Mouse (Mus musculus) megakaryocyte progenitor cell, adult 5-6 weeks (primary cell): Measurements from ENCODE around the gene March2. TPM values are rescaled to one million over a fixed set of nuclear protein-coding genes. Genes with fewer than 3 reads are reported as not detected.
A peak's percentile ranks its signal among the peaks of the same experiment; 100 is the strongest.
"Not testable (repeated sequence)": the region's sequence is repeated elsewhere in the genome, so short reads cannot be mapped to it uniquely, and the experiment has no call there.

Experiments used
- ATAC-seq: replicated peaks from 2 replicates; pipeline ENCODE4 v1.8.0; 2016; ENCODE audit warnings: mild to moderate bottlenecking, moderate TSS enrichment, inconsistent platforms; ENCODE audit not compliant: poor library complexity
- total RNA-seq, 2 experiments: library from RNA; stranded (forward) in 1 of 2; stranded (reverse) in 1 of 2; fragments of 157-497, 149-512 nt in 1 of 2; fragments of 200-1000 nt in 1 of 2; gene quantifications; 2 replicates each; pipeline versions ENCODE4 v1.2.3 to v1.2.4; 2015 to 2017

March2 gene
- 36.3 and 38.8 TPM in 2 replicates for total RNA-seq (2015)
- 22.8 and 31.4 TPM in 2 replicates for total RNA-seq (2017)

DNA sequence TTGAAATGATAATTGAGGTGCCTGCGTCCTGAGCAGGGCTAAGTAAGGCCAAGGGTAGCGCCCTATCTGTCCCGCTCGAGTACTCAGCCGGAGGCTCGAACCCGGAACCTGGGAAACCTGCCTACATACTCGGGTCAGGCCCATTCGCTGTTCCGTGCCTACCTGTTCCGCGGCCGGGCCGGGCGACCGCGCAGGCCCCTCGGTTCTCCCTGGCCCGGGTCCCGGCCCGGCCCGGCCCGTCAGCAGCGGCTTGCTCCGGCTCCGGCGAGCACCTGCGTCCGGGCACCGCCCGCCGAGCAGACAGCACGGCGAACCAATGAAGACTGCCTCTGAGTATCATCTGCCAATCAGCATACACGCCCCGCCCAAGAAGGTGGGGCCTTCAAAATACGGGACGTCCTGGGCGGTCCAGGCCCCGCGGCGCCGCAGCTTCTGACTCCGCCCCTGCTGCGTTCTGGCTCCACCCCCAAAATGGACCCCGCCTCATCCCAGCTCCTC, at the start of gene March2:
Gene March2, minus strand, starts transcription at position 287 of the 498 bp plus-strand sequence.
- peak; percentile 99 for ATAC-seq

DNA sequence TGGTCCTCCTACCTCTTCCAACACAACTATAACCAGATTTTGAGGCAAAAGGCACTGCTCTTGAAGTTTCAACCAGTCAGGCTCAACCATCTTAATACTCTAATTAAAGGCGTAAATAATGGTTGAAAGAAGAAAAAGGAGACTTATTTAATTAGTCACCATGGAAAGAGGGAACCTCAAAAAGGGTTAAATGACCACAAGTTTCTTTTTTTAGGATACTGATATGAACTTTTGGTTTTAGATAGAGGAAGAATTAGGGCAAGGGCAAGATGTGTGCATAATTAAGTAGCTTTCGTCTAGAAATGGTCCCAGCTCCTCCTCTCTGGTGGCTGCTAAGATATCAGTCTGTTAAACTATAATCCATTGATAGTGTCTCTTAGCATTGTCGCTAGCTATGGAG, 47.9 kb upstream of the March2 start:
- ATAC-seq = no peak

DNA sequence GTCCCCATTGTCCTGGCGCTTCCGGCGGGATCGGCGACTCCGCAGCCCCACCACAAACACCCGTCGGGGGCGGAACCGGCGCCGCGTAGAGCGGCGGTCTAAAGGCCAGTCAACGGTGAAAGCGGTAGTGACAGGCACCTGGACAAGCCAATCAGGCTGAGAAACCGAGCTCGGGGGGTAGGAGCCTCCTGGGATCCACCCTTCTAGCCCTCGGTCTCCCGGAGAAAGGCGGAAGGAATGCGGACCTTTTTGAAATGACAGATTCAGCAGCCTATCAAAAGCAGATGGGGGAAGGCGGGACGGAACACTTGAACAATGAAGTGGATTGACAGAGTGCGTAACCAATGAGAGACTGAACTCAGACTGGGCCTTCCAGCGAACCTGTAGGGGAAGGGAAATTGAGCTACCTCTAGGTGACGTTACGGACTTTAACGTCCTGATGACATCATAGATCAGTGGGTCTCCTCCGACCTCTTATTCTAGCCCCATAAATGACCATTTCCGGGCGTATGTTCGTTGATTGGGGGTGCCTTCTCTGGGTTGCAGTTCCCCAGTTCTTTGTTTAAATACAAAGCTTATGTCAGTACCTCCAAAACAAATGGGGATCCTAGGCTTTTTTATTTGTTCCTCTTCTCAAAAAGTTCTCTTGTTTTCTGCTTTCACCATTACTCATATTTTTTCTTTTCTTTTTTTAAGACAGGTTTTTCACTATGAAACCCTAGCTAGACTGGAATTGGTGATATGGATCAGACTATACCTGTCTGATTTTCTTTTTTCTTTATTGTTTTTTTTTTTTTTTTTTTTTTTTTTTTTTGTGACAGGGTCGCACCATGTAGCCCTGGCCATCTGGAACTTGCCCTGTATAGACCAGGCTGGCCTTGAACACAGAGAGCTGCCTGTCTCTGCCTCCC, 42.0 kb upstream of the March2 start, which contains the start of gene Rab11b:
Gene Rab11b, minus strand, starts transcription at position 276 of the 911 bp plus-strand sequence.
- peak; percentile 89 for ATAC-seq

DNA sequence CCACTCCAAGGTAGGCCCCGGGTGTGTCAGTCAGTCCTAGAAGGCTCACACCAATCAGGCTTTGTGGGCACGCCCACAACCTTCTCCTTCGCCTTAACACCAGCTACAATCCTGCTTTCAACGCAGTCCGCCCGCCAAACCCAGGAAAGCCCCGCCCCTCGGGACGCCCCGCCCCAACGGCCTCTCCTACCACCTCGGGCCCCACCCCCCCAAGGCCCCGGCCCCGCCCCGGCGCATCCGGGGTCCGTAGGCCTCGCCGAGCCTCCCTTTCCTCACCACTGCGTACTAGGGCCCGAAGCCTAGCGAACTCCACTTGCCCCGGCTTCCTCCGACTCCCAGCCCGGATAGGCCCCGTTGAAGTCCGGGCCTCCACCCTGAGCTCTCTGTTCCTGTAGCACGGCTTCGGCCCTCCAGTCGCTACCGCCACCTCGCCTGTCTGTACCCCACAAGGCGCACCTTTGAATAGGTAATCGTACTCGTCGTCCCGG, 41.3 kb upstream of the March2 start:
- peak; percentile 63 for ATAC-seq

DNA sequence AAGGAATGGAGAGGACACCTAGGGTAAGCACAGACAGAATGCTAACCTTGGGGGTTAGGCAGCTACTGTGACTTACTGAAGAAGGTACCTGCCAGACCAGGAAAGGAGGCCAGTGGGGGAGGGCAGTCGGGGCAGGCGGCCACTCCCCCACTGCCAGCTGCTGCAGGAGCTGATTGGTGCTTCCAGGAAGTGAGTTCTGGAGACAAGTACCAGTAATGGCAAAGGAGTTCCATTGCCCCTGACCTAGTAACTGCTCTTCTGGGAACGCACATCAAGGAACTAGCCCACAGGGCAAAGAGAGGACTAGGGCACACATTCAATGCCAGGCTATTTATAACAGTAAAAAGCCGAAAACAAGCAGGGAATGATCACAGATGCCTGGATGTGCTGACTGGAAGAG, 38.8 kb upstream of the March2 start:
- no peak for ATAC-seq

DNA sequence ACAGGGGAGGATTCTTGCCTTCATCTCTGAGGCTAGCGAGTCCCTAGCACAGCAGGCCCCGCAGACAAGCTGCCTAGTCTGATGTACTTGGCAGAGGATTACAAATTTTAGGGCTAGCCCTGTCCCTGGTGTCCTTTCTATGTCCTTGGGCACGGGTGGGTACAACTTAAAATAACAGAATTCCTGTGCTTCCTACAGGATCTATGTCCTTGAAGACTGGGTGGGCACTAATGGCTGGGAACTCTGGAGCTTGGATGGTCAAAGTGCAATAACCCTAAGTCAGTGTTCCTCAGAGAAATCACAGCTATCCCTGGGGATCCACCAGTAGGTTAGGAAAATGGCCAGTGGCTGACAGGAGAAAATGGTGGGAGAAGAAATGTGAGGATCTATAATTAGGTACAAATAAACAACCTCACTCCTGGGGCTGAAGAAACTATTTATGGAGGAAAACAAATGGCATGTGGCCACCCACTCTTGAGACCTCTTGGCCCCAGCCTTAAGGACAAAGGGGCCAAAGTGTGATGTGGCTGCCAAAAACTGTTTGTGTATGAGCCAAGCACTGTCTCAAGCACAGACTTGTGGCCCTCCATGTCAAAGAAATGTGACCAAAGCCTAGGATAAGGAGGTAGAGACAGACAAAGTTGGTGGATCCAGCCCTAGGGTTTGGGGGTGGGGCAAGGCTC, 37.8 kb upstream of the March2 start:
- no peak for ATAC-seq

DNA sequence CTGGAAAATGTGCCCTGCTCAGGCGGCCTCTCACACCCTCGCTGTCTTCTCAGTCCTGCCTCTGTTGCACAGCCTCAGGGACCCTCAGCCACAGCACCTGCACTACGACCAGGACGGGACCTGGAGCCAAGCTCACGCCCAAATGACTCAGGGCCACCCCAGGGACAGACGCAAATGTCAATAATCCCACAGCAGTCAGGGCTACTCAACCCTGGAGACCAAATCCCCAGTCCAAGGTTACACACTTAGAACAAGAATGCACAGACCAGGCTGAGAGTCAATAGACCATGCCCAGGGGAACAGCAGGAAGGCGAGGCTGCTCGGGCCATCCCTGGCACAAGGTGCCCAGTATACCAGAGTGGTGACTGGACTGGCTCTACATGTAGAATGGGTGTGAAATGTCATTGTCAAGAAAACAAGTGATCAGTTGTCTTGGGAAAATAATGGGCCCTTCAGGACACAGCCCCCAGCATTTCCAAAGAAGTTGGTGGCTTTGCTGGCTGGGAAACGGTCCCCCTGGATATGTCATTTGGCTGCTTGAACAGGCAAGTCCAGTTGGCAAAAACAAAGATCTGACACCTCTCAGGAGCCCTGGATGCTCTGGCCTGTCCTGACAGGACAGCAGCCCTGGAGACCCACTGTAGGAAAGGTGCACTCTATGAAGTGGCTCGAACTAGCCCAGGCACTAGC, 37.1 kb upstream of the March2 start:
- no peak for ATAC-seq

DNA sequence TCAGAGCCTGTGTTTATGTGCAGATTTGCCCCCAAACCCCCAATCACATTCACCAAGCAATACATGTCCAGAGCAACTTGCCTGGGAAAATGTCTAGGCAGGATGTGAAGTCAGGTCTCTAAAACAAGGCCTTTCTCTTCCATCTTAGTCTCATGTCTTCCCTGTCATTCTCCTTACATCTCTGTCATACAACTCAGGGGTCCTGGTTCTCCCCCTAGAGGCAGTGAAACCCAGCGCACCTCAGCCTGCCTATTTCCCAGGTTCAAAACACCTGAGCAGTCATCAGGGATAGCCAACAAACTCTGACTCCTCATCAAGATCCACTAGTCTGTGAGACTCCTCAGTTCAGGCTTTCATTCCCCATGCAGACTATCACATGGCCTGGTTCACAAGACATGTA, 36.2 kb upstream of the March2 start:
- ATAC-seq = no peak

DNA sequence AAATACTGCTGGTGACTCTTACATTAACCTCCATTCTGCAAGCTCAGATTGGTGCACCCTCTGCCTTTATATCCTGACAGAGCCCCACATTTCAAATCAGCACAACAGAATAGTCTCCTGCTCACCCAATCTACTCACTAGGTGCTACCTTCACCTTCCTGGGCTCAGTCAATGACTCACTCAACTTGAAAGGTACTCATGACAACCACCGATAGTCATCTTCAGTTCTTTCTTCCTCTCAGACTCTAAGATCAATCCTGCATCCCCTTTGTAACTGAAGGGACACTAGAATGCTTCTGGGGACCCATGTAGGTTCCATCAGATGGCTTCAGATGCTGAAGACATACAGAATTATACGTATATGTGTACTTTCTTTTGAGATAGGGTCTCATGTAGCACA, 33.8 kb upstream of the March2 start:
- no peak for ATAC-seq

DNA sequence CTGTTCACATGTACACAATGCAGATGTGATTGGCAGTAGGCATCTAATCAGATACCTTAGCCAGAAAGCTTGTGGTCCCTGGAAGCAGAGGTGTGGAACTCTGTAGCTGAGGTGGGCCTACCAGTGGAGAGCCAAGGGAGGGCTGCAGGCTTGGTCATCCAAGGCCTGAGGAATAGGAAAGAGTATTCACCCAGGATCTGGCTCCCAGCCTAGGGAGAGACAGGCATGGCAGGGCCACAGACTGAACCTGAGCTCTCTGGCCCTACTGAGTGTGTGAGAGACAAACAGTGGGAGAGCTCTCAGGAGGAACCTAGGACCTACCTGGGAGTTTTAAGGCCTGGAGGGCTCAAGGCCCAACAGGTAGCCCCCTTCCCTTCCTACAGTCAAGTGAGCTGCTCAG, 32.7 kb upstream of the March2 start:
- ATAC-seq = no peak

DNA sequence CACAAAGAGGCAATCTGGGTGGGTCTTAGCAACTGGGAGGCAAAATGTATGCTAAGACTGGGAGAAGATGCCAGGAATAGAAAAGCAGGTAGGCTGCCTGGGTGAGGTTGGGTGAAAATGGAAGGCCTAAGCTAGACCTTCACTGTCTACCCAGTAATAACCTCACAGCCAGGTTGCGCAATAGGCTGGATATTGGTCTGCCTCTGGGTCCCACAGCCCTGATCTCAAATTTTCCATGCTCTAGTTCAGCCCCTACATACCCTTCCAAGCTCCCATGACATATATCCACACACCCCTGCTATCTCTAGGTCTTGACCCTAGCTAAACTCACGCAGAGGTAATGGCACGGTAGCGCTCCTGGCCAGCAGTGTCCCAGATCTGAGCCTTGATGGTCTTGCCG, 31.0 kb upstream of the March2 start:
- no peak for ATAC-seq

DNA sequence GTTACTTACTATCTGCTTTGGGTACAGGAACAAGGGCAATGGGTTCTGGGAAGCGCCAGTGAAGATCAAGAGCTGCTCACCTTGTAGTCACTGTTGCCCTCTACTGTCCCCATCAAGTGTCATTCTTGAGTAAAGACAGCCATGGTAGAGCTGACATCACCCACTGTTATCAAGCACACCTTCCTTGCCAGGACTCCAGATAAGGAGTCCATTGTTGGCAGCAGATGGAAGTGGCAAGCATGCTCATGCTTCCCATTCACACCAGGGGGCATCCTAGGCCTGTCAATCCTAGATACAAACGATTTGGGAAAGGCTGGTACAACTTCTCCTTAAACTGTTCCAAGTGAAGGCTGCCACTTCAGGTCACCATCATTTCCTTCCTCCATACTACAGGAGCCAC, 27.5 kb upstream of the March2 start:
- ATAC-seq = peak; percentile 98

DNA sequence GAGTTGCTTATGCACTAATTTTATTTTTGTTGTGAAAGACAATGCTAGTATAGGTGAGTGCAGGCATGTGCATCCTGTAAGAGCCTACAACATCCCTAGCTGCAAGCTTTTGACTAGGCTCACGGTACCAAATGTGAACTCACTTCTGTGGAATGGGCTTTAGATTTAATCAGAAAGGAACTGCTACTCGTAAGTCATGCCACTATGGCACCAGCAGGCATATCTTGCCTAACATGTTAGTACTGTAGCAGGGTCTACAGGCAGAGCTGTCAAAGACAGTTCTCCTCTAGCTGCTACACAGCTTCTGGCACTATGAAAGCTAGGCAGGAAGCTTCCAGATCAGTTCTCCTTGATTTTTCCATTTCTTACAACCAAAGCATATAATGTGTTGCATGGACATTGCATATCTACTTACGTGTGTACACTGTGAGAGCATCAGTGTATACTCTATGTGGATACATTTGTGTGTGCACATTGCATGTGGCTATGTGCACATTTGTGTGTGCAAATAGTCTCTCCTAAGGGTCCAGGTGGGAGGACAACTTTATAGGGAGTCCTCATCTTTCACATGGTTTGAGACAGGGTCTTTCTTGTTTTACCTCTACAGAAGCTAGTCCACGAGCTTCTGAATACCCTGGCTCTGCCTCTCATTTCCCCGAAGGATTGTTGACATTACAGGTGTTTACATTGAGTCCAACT, 26.4 kb upstream of the March2 start:
- ATAC-seq = no peak

DNA sequence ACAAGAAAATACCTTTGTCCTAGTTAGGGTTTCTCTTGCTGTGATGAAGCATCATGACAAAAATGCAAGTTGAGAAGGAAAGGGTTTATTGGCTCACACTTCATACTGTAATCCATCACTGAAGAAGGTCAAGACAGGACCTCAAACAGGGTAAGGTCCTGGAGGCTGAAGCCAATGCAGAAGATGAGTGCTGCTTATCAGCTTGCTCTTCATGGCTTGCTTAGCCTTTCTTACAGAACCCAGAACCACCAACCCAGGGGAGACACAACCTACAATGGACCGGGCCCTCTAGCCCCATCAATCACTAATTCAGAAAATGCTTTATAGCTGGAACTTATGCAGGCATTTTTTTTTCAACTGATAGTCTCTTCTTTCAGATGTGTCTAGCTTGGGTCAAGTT, 23.9 kb upstream of the March2 start:
- ATAC-seq = no peak

DNA sequence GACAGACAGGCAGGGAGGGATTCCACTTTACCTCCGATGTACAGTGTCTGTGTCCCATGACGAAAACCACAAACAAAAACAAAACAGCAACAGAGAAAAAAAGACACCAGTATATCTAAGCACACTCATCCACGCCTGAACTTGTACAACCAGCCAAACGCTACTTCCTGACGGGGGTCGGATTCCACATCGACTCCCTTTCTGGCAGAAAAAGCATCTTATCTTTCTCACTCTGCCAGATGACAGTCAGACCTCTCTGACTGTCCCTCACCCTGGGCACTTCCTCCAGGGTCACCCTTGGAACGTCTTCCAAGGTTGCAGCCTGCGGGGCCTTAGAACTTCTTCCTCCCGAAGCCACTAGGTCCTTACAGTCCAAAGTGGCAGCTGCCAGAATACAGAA, 15.1 kb upstream of the March2 start:
- not testable (repeated sequence) for ATAC-seq

DNA sequence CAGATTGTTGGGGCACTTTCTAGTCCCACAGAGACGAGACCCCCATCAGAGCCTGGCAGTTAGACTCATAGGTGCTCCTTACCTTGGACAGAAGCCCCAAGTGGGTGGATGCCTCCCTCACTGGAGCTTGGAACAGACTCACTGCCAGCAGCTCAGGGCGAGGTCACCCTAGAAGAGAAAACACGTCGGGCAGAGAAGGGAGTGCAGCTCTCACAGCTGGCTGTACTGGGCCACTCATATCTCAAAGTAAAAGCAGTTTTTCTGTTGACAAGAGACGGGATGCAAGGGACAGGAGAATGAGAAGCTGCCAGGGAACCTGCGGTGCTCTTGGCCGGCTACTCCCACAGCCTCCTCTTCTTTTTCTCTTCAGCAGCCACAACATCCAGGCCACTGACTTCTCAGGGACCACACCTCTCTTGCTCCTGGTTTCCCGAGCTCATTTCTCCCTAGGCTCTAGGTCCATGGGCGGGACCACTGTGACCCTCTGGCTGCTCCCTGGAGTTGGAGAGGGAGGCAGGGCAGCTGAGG, 14.2 kb upstream of the March2 start:
- ATAC-seq = not testable (repeated sequence)

DNA sequence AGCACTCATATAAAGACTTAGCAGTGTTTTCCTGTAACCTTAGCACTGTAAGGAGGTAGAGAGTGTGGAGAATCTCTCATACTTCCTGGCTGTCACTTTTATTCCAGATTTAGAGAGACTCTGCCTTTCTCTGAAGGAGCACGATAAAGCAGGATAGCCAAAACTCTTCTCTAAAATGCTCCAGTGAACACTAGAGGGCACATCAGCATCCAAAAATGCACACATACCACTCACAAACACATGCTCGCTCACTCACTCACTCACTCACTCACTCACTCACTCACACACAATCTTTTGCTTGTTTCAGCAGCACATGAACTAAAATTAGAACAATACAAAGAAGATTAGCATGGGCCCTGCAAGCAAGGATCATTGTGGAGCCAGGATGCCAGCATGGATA, 10.7 kb upstream of the March2 start:
- 0 out of 2 replicates have a peak, but pooled peaks have one; percentile 20 for ATAC-seq

DNA sequence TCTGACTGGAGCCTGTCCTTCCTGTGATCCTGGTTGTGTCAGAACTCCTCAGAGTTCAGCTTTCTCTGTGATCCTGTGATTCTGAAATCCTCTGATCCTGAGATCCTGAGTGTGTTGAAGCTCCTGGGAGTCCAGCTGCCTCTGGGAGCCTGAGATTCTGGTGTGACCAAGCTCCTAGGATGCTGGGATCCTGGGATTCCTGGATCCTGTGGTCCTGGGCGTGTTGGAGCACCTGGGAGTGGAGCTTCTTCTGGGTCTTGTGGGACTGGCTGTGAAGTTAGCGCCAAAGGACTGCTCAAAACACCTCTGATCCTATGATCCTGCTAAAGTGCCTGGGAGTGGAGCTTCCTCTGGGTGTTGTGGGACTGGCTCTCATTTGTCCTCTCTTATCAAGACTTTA, 9.9 kb upstream of the March2 start:
- ATAC-seq = no peak

DNA sequence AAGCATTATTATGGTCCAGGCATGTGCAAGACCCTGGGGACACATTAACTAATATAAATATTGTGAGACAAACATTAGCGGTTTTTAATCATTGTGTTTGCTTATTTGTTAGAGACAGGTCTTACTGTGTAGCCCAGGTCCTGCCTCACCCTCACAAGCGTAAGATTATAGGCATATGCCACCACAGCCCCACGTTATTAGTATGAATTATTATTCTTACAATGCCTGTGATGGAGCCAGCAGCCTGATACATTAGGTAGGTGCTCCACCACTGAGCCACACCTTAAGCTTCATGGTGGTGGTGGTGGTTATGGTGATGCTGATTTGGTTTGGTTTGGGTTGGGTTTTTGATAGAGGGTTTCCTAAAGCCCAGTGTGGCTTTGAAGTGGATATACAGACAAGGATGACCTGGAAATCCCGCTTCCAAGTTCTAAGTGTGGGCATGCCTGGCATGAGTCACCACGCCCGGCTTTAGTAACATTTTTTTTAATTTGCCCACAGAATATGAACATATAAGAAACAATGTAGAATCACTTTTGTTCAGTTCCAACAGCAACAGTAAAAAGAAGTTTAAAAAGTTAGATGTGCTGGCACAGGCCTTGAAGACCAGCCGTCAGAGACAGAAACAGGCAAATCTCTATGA, 1.4 kb upstream of the March2 start:
- no peak for ATAC-seq
